Mouse (Mus musculus): ENCODE measurements at regions not wholly inside any gene's neighbourhood (a gene's known extent, or its start where the extent isn't known, plus 50 kb on each side); places are given as distances from the start of the nearest gene placed in this dataset.

GRCm38 (mm10) chr7:68873008-68873407 is 124.0 kb upstream of the Arrdc4 start:
- DNase-seq = no peak
- TF ChIP-seq CTCF (IDR thresholded peaks at IDR 0.05) = no peak
- Histone ChIP-seq H3K27ac (no peak overlapping the region), H3K4me3 (no peak overlapping the region)
- intact Hi-C loops (cut with DNase I) = no loop called here

GRCm38 (mm10) chr7:68864322-68865031 is 115.4 kb upstream of the Arrdc4 start:
- Histone ChIP-seq H3K27ac (no peak overlapping the region), H3K4me3 (no peak overlapping the region)
- no peak for TF ChIP-seq CTCF (IDR thresholded peaks at IDR 0.05)
- intact Hi-C loops (cut with DNase I) = no loop called here
- DNase-seq = no peak

- TF ChIP-seq CTCF (IDR thresholded peaks at IDR 0.05) = no peak
- intact Hi-C loops (cut with DNase I) = no loop called here
Observed at GRCm38 (mm10) chr7:68858471-68859210, 109.6 kb upstream of the Arrdc4 start.

GRCm38 (mm10) chr7:68851981-68852575 is 103.0 kb upstream of the Arrdc4 start:
- intact Hi-C loops (cut with DNase I) = no loop called here
- no peak overlapping the region for H3K27ac ChIP-seq
- DNase-seq = no peak
- no peak overlapping the region for H3K4me3 ChIP-seq
- no peak for TF ChIP-seq CTCF (IDR thresholded peaks at IDR 0.05)

More at GRCm38 (mm10) chr7:68858471-68859210, 109.6 kb upstream of the Arrdc4 start:
- DNase-seq = no peak
- Histone ChIP-seq H3K27ac (no peak overlapping the region), H3K4me3 (no peak overlapping the region)

GRCm38 (mm10) chr7:68844606-68845005 is 95.6 kb upstream of the Arrdc4 start:
- TF ChIP-seq CTCF (IDR thresholded peaks at IDR 0.05) = no peak
- H3K4me3 ChIP-seq = no peak overlapping the region
- no peak for DNase-seq
- H3K27ac ChIP-seq = no peak overlapping the region
- intact Hi-C loops (cut with DNase I) = no loop called here

- TF ChIP-seq CTCF (IDR thresholded peaks at IDR 0.05) = peak; percentile 56
- DNase-seq = peak; percentile 22
- H3K4me3 ChIP-seq = no peak overlapping the region
- H3K27ac ChIP-seq = no peak overlapping the region
- intact Hi-C loops (cut with DNase I) = no loop called here
Observed at GRCm38 (mm10) chr7:68843374-68843773, 94.3 kb upstream of the Arrdc4 start.

- no peak overlapping the region for H3K27ac ChIP-seq
- H3K4me3 ChIP-seq = no peak overlapping the region
- intact Hi-C loops (cut with DNase I) = no loop called here
- no peak for DNase-seq
- TF ChIP-seq CTCF (IDR thresholded peaks at IDR 0.05) = peak; percentile 64
Observed at GRCm38 (mm10) chr7:68833977-68834791, 85.1 kb upstream of the Arrdc4 start.

- no peak for TF ChIP-seq CTCF (IDR thresholded peaks at IDR 0.05)
- Histone ChIP-seq H3K4me3 (no peak overlapping the region), H3K27ac (no peak overlapping the region)
- DNase-seq = no peak
- intact Hi-C loops (cut with DNase I) = no loop called here
Observed at GRCm38 (mm10) chr7:68833517-68833916, 84.5 kb upstream of the Arrdc4 start.

GRCm38 (mm10) chr7:68829861-68830260 is 80.8 kb upstream of the Arrdc4 start:
- TF ChIP-seq CTCF (IDR thresholded peaks at IDR 0.05) = peak; percentile 96; the same call in 1 of the 2 replicates
- intact Hi-C loops (cut with DNase I) = loop anchor here (1.0 to 10.0 kb wide), 2 partner anchors 251 to 455 kb away; no protein-coding TSS in a partner anchor

GRCm38 (mm10) chr7:68824399-68824798 is 75.4 kb upstream of the Arrdc4 start:
- no peak for TF ChIP-seq CTCF (IDR thresholded peaks at IDR 0.05)

More at GRCm38 (mm10) chr7:68829861-68830260, 80.8 kb upstream of the Arrdc4 start:
- Histone ChIP-seq H3K27ac (no peak overlapping the region), H3K4me3 (no peak overlapping the region)
- peak; percentile 85 for DNase-seq

GRCm38 (mm10) chr7:68823646-68824045 is 74.6 kb upstream of the Arrdc4 start:
- no peak overlapping the region for H3K4me3 ChIP-seq
- no peak overlapping the region for H3K27ac ChIP-seq
- no peak for DNase-seq
- intact Hi-C loops (cut with DNase I) = loop anchor here (2.0 to 10.0 kb wide), 4 partner anchors 156 to 449 kb away; no protein-coding TSS in a partner anchor
- TF ChIP-seq CTCF (IDR thresholded peaks at IDR 0.05) = no peak

More at GRCm38 (mm10) chr7:68824399-68824798, 75.4 kb upstream of the Arrdc4 start:
- Histone ChIP-seq H3K27ac (no peak overlapping the region), H3K4me3 (no peak overlapping the region)
- no peak for DNase-seq
- intact Hi-C loops (cut with DNase I) = loop anchor here (5.0 to 10.0 kb wide), 3 partner anchors 157 to 450 kb away; no protein-coding TSS in a partner anchor

- intact Hi-C loops (cut with DNase I) = loop anchor here (2.0 to 10.0 kb wide), 4 partner anchors 156 to 448 kb away; no protein-coding TSS in a partner anchor
- peak; percentile 99 for TF ChIP-seq CTCF (IDR thresholded peaks at IDR 0.05)
- Histone ChIP-seq H3K4me3 (no peak overlapping the region), H3K27ac (no peak overlapping the region)
- peak; percentile 52 for DNase-seq
Observed at GRCm38 (mm10) chr7:68823189-68823588, 74.1 kb upstream of the Arrdc4 start.

Data from gastrocnemius, adult 2 months (tissue).